Mouse (Mus musculus) midbrain, embryonic 15.5 days (tissue): ENCODE results near the gene Mta2. TPM values are rescaled to one million over a fixed set of nuclear protein-coding genes. Genes with fewer than 3 reads are reported as not detected.

Source experiments
- ATAC-seq: fragments of 200-750 bp; cut with Nextera tagmentation; replicated peaks from 2 replicates; pipeline ENCODE4 v1.8.0; 2017; ENCODE audit warnings: moderate TSS enrichment
- H3K27ac ChIP-seq: fragments of 300-500 bp; sonication (generic); 2 replicates; pipeline ENCODE4 v1.5.1; 2015; ENCODE audit warnings: mild to moderate bottlenecking, inconsistent platforms
- H3K27me3 ChIP-seq: fragments of 300-500 bp; sonication (generic); replicated peaks from 2 replicates; pipeline ENCODE4 v1.6.1; 2015; ENCODE audit warnings: inconsistent platforms
- H3K36me3 ChIP-seq: fragments of 300-500 bp; sonication (generic); replicated peaks from 2 replicates; pipeline ENCODE4 v1.6.1; 2015; ENCODE audit warnings: inconsistent platforms
- H3K4me1 ChIP-seq: fragments of 300-500 bp; sonication (generic); 2 replicates; pipeline ENCODE4 v1.6.1; 2015; ENCODE audit warnings: inconsistent platforms
- H3K4me2 ChIP-seq: fragments of 300-500 bp; sonication (generic); 2 replicates; pipeline ENCODE4 v1.6.1; 2015; ENCODE audit warnings: inconsistent platforms, mild to moderate bottlenecking, moderate library complexity
- H3K4me3 ChIP-seq: fragments of 300-500 bp; sonication (generic); 2 replicates; pipeline ENCODE4 v1.5.1; 2015; ENCODE audit warnings: mild to moderate bottlenecking, inconsistent platforms
- H3K9ac ChIP-seq: fragments of 300-500 bp; sonication (generic); 2 replicates; pipeline ENCODE4 v1.6.1; 2015; ENCODE audit warnings: mild to moderate bottlenecking, inconsistent platforms
- H3K9me3 ChIP-seq: fragments of 300-500 bp; sonication (generic); 2 replicates; pipeline ENCODE4 v1.6.1; 2016; ENCODE audit warnings: inconsistent platforms
- WGBS: fragments of 180-500 bp; shearing (Covaris S2); methylation state at CpG from one replicate; pipeline ENCODE4 v1.1.7; 2015; ENCODE audit warnings: mixed read lengths; 5-methylcytosine and 5-hydroxymethylcytosine counted together
- polyA plus RNA-seq: library from polyadenylated mRNA; unstranded; fragments of >200 nt; fragmentation: Nextera tagmentation; extraction: Ambion mirVana; gene quantifications from 2 replicates; pipeline ENCODE4 v1.2.1, GENCODE M21; 2015

Mta2 gene
- polyA plus RNA-seq, 1 experiment from 2014 or later: 121 TPM

- Histone ChIP-seq H3K4me3 (no peak overlapping the region), H3K36me3 (peaks cover 65% of the 10 kb centered on the region), H3K27ac (no peak overlapping the region), H3K9ac (no peak overlapping the region), H3K4me1 (no peaks in the 10 kb centered on the region), H3K4me2 (no peak overlapping the region), H3K27me3 (no peaks in the 10 kb centered on the region), H3K9me3 (no peaks in the 10 kb centered on the region)
- peak; percentile 72 for ATAC-seq
- WGBS: 56% methylated on average over 3 of the region's 3 CpGs
Measured at GRCm38 (mm10) chr19:8976535-8976934, 34.9 kb downstream of the Mta2 start.

GRCm38 (mm10) chr19:8980771-8981170 is 39.1 kb downstream of the Mta2 start:
- Histone ChIP-seq H3K27ac (no peak overlapping the region), H3K9me3 (no peaks in the 10 kb centered on the region), H3K4me1 (peaks cover 29% of the 10 kb centered on the region), H3K4me2 (no peak overlapping the region), H3K36me3 (peaks cover 32% of the 10 kb centered on the region), H3K4me3 (no peak overlapping the region), H3K27me3 (no peaks in the 10 kb centered on the region), H3K9ac (no peak overlapping the region)
- WGBS: 59% methylated on average over 5 of the region's 5 CpGs
- no peak for ATAC-seq

- H3K4me3 ChIP-seq: no peak overlapping the region
- no peak overlapping the region for H3K9ac ChIP-seq
- H3K27me3 ChIP-seq: no peaks in the 10 kb centered on the region
- ATAC-seq: 0 out of 2 replicates have a peak, but pooled peaks have one; percentile 10
- no peak overlapping the region for H3K4me2 ChIP-seq
- H3K4me1 ChIP-seq: peaks cover 29% of the 10 kb centered on the region
- H3K9me3 ChIP-seq: no peaks in the 10 kb centered on the region
- peaks cover 28% of the 10 kb centered on the region for H3K36me3 ChIP-seq
- H3K27ac ChIP-seq: no peak overlapping the region
- 77% methylated on average over 2 of the region's 2 CpGs for WGBS
Measured at GRCm38 (mm10) chr19:8981450-8982168, 39.9 kb downstream of the Mta2 start.

GRCm38 (mm10) chr19:8982303-8983149 is 40.9 kb downstream of the Mta2 start:
- no peak for ATAC-seq
- H3K9ac ChIP-seq: no peak overlapping the region
- no peaks in the 10 kb centered on the region for H3K9me3 ChIP-seq
- H3K4me3 ChIP-seq: no peak overlapping the region
- WGBS: 57% methylated on average over 5 of the region's 5 CpGs
- no peak overlapping the region for H3K27ac ChIP-seq
- H3K36me3 ChIP-seq: peaks cover 26% of the 10 kb centered on the region
- H3K4me1 ChIP-seq: peaks cover 29% of the 10 kb centered on the region
- H3K27me3 ChIP-seq: no peaks in the 10 kb centered on the region; the same call in 1 of the 2 replicates
- no peak overlapping the region for H3K4me2 ChIP-seq

- no peak for ATAC-seq
- 49% methylated on average over 4 of the region's 4 CpGs for WGBS
- no peak overlapping the region for H3K9ac ChIP-seq
Measured at GRCm38 (mm10) chr19:8983150-8983650, 41.5 kb downstream of the Mta2 start.

GRCm38 (mm10) chr19:8984255-8984868 is 42.7 kb downstream of the Mta2 start:
- H3K4me3 ChIP-seq: no peak overlapping the region
- H3K9me3 ChIP-seq: no peaks in the 10 kb centered on the region
- H3K36me3 ChIP-seq: peaks cover 9% of the 10 kb centered on the region; the same call in 1 of the 2 replicates
- H3K27me3 ChIP-seq: peaks cover 18% of the 10 kb centered on the region
- H3K4me2 ChIP-seq: peak overlapping the region; percentile 39
- ATAC-seq: peak; percentile 81
- H3K27ac ChIP-seq: peak overlapping the region; percentile 63
- 3% methylated on average over 7 of the region's 7 CpGs for WGBS
- peak overlapping the region; percentile 13; the same call in 1 of the 2 replicates for H3K9ac ChIP-seq
- H3K4me1 ChIP-seq: peaks cover 35% of the 10 kb centered on the region

More at GRCm38 (mm10) chr19:8983150-8983650, 41.5 kb downstream of the Mta2 start:
- no peaks in the 10 kb centered on the region for H3K9me3 ChIP-seq
- no peak overlapping the region for H3K4me3 ChIP-seq
- H3K4me2 ChIP-seq: no peak overlapping the region
- peaks cover 6% of the 10 kb centered on the region for H3K27me3 ChIP-seq
- no peak overlapping the region for H3K27ac ChIP-seq
- H3K36me3 ChIP-seq: peaks cover 20% of the 10 kb centered on the region
- peaks cover 29% of the 10 kb centered on the region for H3K4me1 ChIP-seq

- Histone ChIP-seq H3K4me3 (no peak overlapping the region), H3K27me3 (peaks cover 33% of the 10 kb centered on the region), H3K36me3 (no peaks in the 10 kb centered on the region), H3K4me2 (no peak overlapping the region), H3K4me1 (peaks cover 48% of the 10 kb centered on the region), H3K9me3 (no peaks in the 10 kb centered on the region), H3K27ac (no peak overlapping the region), H3K9ac (no peak overlapping the region)
- ATAC-seq: no peak
- WGBS: 73% methylated on average over 5 of the region's 5 CpGs
Measured at GRCm38 (mm10) chr19:8985891-8986290, 44.2 kb downstream of the Mta2 start.

- Histone ChIP-seq H3K9ac (no peak overlapping the region), H3K4me3 (no peak overlapping the region), H3K27me3 (peaks cover 39% of the 10 kb centered on the region), H3K36me3 (no peaks in the 10 kb centered on the region), H3K9me3 (no peaks in the 10 kb centered on the region), H3K4me2 (no peak overlapping the region), H3K4me1 (peaks cover 44% of the 10 kb centered on the region), H3K27ac (no peak overlapping the region)
- 67% methylated on average over 2 of the region's 2 CpGs for WGBS
- ATAC-seq: no peak
Measured at GRCm38 (mm10) chr19:8987816-8988215, 46.1 kb downstream of the Mta2 start.

GRCm38 (mm10) chr19:8988346-8989065 is 46.8 kb downstream of the Mta2 start:
- H3K36me3 ChIP-seq: no peaks in the 10 kb centered on the region
- H3K27me3 ChIP-seq: peaks cover 39% of the 10 kb centered on the region
- peak overlapping the region; percentile 73 for H3K4me2 ChIP-seq
- 20% methylated on average over 15 of the region's 15 CpGs for WGBS
- no peaks in the 10 kb centered on the region for H3K9me3 ChIP-seq
- H3K4me3 ChIP-seq: peak overlapping the region; percentile 42
- no peak overlapping the region for H3K9ac ChIP-seq
- ATAC-seq: no peak
- H3K27ac ChIP-seq: no peak overlapping the region
- peaks cover 39% of the 10 kb centered on the region for H3K4me1 ChIP-seq

- peaks cover 33% of the 10 kb centered on the region for H3K4me1 ChIP-seq
- H3K9me3 ChIP-seq: no peaks in the 10 kb centered on the region
- H3K4me2 ChIP-seq: peak within 1 kb of the TSS; percentile 73
- H3K27me3 ChIP-seq: peaks cover 39% of the 10 kb centered on the region
- peak within 1 kb of the TSS; percentile 18; the same call in 1 of the 2 replicates for H3K9ac ChIP-seq
- no peaks in the 10 kb centered on the region for H3K36me3 ChIP-seq
- WGBS: under 1% methylated on average over 42 of the region's 42 CpGs
- no peak within 1 kb of the TSS; the same call in 1 of the 2 replicates for H3K27ac ChIP-seq
- peak; percentile 24; the same call in 1 of the 2 replicates for ATAC-seq
- peak within 1 kb of the TSS; percentile 42 for H3K4me3 ChIP-seq
Measured at GRCm38 (mm10) chr19:8989066-8989566, 47.4 kb downstream of the Mta2 start, which contains the start of gene Ahnak. Ahnak (plus strand) TSS chr19:8989284.
